22 mouse cellular contexts compared by ENCODE assay signal in the genomic region with DNA sequence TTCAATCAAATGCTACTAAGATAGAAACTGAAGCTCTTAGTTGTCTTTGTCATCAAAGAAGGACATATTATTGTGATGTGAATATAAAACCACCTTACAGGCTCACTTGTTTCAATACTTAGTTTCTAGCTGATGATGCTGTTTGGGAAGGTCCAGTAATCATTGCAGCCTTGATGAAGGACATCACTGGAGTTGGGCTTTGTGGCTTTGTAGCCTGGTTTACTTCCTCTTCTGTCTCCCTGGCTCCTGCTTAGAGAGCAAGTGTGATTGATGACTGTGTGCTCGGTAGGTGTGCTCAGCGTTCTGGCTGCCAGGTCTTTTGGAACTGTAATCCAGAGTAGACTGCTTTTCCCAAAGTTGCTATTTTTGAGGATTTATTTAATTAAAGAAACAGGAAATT.
"Had no signal": no experiment of that assay in that cellular context is flagged by ENCODE, and none has a peak within 500 bp of the region (broad histone marks: within the 10 kb centered on the region; RNA-seq: fewer than 3 reads in every experiment).

No protein-coding gene starts in this region.

- H3K4me1 ChIP-seq: liver, embryonic 15.5 days; lung, embryonic 15.5 days; megakaryocyte, embryonic 14.5 days; midbrain, embryonic 13.5 days; midbrain, embryonic 15.5 days; neural tube, embryonic 12.5 days; stomach, embryonic 15.5 days had no signal

- H3K27me3 ChIP-seq: liver, embryonic 15.5 days; lung, embryonic 15.5 days; megakaryocyte, embryonic 14.5 days; midbrain, embryonic 13.5 days; midbrain, embryonic 15.5 days; neural tube, embryonic 12.5 days; stomach, embryonic 15.5 days had no signal

- H3K36me3 ChIP-seq: liver, embryonic 15.5 days; lung, embryonic 15.5 days; midbrain, embryonic 13.5 days; midbrain, embryonic 15.5 days; neural tube, embryonic 12.5 days; stomach, embryonic 15.5 days had no signal

- DNase-seq: liver, postnatal 0 days; lung, adult 2 months; lung, postnatal 4 days; retina, postnatal 1 day; right cerebral cortex, adult 18-20 months; right cerebral cortex, postnatal 25 days; right cerebral cortex, postnatal 4 days; spleen, adult 18-20 months; thymus, adult 2 months; thymus, postnatal 25 days; thymus, postnatal 4 days had no signal

- ATAC-seq: liver, postnatal 0 days; lung, postnatal 0 days; midbrain, embryonic 13.5 days; midbrain, embryonic 15.5 days had no signal

- H3K9ac ChIP-seq: liver, embryonic 15.5 days; liver, postnatal 0 days; lung, embryonic 15.5 days; midbrain, embryonic 13.5 days; midbrain, embryonic 15.5 days; neural tube, embryonic 12.5 days; stomach, embryonic 15.5 days had no signal

- H3K4me3 ChIP-seq: liver, embryonic 15.5 days; lung, embryonic 15.5 days; megakaryocyte, embryonic 14.5 days; midbrain, embryonic 13.5 days; midbrain, embryonic 15.5 days; myocyte; neural tube, embryonic 12.5 days; stomach, embryonic 15.5 days had no signal

- H3K9me3 ChIP-seq: liver, embryonic 15.5 days; lung, embryonic 15.5 days; megakaryocyte, embryonic 14.5 days; midbrain, embryonic 13.5 days; midbrain, embryonic 15.5 days; neural tube, embryonic 12.5 days; stomach, embryonic 15.5 days had no signal

- H3K27ac ChIP-seq: liver, embryonic 15.5 days; lung, embryonic 15.5 days; midbrain, embryonic 13.5 days; midbrain, embryonic 15.5 days; neural tube, embryonic 12.5 days; stomach, embryonic 15.5 days; stomach, postnatal 0 days had no signal

- H3K4me2 ChIP-seq: liver, embryonic 15.5 days; lung, embryonic 15.5 days; midbrain, embryonic 11.5 days; midbrain, embryonic 13.5 days; midbrain, embryonic 15.5 days; neural tube, embryonic 12.5 days; stomach, embryonic 15.5 days had no signal
